Mouse (Mus musculus) lung, postnatal 14 days (tissue): ENCODE results near the gene Gm4307.
A peak's percentile ranks its signal among the peaks of the same experiment; 100 is the strongest.
"Not testable (repeated sequence)": the region's sequence is repeated elsewhere in the genome, so short reads cannot be mapped to it uniquely, and the experiment has no call there.

Experiments used
- DNase-seq: peaks from one replicate; pipeline ENCODE4 v3.0.0; 2021

Gm4307 gene

GRCm38 (mm10) chr10:100361038-100361437, at the start of gene Gm4307:
TSS of gene Gm4307 (plus strand) at chr10:100361338.
- DNase-seq: not testable (repeated sequence)

DNA sequence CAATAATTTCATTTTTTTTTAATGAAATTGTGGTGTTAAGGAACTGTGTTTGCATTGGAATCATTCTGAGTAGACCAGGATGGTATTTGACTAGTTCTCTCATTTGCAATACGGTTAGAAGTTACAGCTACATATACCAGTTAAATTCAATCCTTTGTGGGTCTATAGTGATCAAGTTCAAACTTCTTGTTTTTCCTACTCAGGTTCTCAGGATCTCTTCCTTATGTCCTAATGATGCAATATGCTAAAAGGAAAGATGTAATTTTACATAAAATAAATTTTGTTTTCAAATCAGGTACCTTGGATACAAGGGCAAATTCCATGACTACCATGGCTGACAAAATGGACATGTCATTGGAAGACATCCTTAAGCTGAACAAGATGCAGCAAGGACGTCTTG, 25.8 kb upstream of the Gm4307 start, which contains the start of gene Gm4301:
Gm4301 (plus strand) TSS at position 301 of the 400 bp plus-strand sequence.
- not testable (repeated sequence) for DNase-seq

DNA sequence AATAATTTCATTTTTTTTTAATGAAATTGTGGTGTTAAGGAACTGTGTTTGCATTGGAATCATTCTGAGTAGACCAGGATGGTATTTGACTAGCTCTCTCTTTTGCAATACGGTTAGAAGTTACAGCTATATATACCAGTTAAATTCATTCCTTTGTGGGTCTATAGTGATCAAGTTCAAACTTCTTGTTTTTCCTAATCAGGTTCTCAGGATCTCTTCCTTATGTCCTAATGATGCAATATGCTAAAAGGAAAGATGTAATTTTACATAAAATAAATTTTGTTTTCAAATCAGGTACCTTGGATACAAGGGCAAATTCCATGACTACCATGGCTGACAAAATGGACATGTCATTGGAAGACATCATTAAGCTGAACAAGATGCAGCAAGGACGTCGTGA, 20.6 kb upstream of the Gm4307 start, which contains the start of gene Gm4302:
Gm4302 (plus strand) TSS at position 301 of the 400 bp plus-strand sequence.
- not testable (repeated sequence) for DNase-seq

- DNase-seq: not testable (repeated sequence)
These were observed 15.5 kb upstream of the Gm4307 start, which contains the start of gene Gm4303 for GRCm38 (mm10) chr10:100345672-100346071. TSS of gene Gm4303 (plus strand) at chr10:100345972.

GRCm38 (mm10) chr10:100350793-100351192, 10.3 kb upstream of the Gm4307 start, which contains the start of gene Gm4305:
TSS of gene Gm4305 (plus strand) at chr10:100351093.
- DNase-seq: not testable (repeated sequence)

GRCm38 (mm10) chr10:100356841-100357240, 4.3 kb upstream of the Gm4307 start:
- DNase-seq: peak; percentile 1

GRCm38 (mm10) chr10:100382460-100382859, 21.3 kb downstream of the Gm4307 start, which contains the start of gene Gm4312:
TSS of gene Gm4312 (minus strand) at chr10:100382560.
- DNase-seq: not testable (repeated sequence)

- DNase-seq: not testable (repeated sequence)
These were observed 41.2 kb downstream of the Gm4307 start for GRCm38 (mm10) chr10:100402301-100402700.
